Mouse (Mus musculus) kidney, postnatal 0 days (tissue): ENCODE data around the gene Ubald1. TPM values are rescaled to one million over a fixed set of nuclear protein-coding genes. Genes with fewer than 3 reads are reported as not detected.
A peak's percentile ranks its signal among the peaks of the same experiment; 100 is the strongest.

Experiments
- ATAC-seq: fragments of 200-750 bp; cut with Nextera tagmentation; replicated peaks from 2 replicates; pipeline ENCODE4 v1.8.0; 2017; ENCODE audit warnings: low read depth, moderate number of reproducible peaks, moderate TSS enrichment, moderate library complexity; ENCODE audit not compliant: low FRiP score
- DNase-seq: peaks from one replicate; pipeline ENCODE4 v3.0.0-alpha.2; 2016; ENCODE audit warnings: low spot score
- H3K27ac ChIP-seq: fragments of 300-500 bp; sonication (generic); 2 replicates; pipeline ENCODE4 v1.5.1; 2014; ENCODE audit warnings: mild to moderate bottlenecking
- H3K27me3 ChIP-seq: fragments of 300-500 bp; sonication (generic); 2 replicates; pipeline ENCODE4 v1.6.1; 2014; ENCODE audit warnings: low read length, mixed read lengths; ENCODE audit not compliant: insufficient read depth
- H3K36me3 ChIP-seq: fragments of 300-500 bp; sonication (generic); 2 replicates; pipeline ENCODE4 v1.6.1; 2014; ENCODE audit warnings: low read length, mixed read lengths; ENCODE audit not compliant: insufficient read depth
- H3K4me1 ChIP-seq: fragments of 300-500 bp; sonication (generic); replicated peaks from 2 replicates; pipeline ENCODE4 v1.6.1; 2014; ENCODE audit warnings: antibody characterized with exemption, low read length, mixed read lengths; ENCODE audit not compliant: insufficient read depth
- H3K4me2 ChIP-seq: fragments of 300-500 bp; sonication (generic); 2 replicates; pipeline ENCODE4 v1.6.1; 2014; ENCODE audit warnings: mild to moderate bottlenecking, low read length, moderate library complexity, mixed read lengths
- H3K4me3 ChIP-seq: fragments of 300-500 bp; sonication (generic); replicated peaks from 2 replicates; pipeline ENCODE4 v1.5.1; 2014; ENCODE audit warnings: low read depth, low read length
- H3K9ac ChIP-seq: fragments of 300-500 bp; sonication (generic); 2 replicates; pipeline ENCODE4 v1.6.1; 2014; ENCODE audit warnings: low read depth, low read length
- H3K9me3 ChIP-seq: fragments of 300-500 bp; sonication (generic); replicated peaks from 2 replicates; pipeline ENCODE4 v1.6.1; 2016; ENCODE audit warnings: low read length, inconsistent platforms, mixed read lengths
- CTCF ChIP-seq: IDR thresholded peaks from 2 replicates; pipeline ENCODE4 v1.5.1; 2016; ENCODE audit warnings: antibody characterized with exemption, low read depth, mild to moderate bottlenecking, moderate library complexity
- WGBS: fragments of 180-500 bp; shearing (Covaris S2); extraction: QIAGEN DNeasy Blood & Tissue Kit; methylation state at CpG from one replicate; pipeline ENCODE4 v1.1.7; 2014; 5-methylcytosine and 5-hydroxymethylcytosine counted together
- polyA plus RNA-seq: library from polyadenylated mRNA; unstranded; fragments of >200 nt; fragmentation: Nextera tagmentation; extraction: Ambion mirVana; gene quantifications from 2 replicates; pipeline ENCODE4 v1.2.1, GENCODE M21; 2015

Gene Ubald1
- polyA plus RNA-seq, 1 experiment from 2014 or later: 41.5 TPM

GRCm38 (mm10) chr16:4878192-4878885 lies 1.8 kb downstream of the Ubald1 start:
- peaks cover 23% of the 10 kb centered on the region for H3K4me1 ChIP-seq
- peak overlapping the region; percentile 94 for H3K9ac ChIP-seq
- peak overlapping the region; percentile 89 for H3K4me3 ChIP-seq
- ATAC-seq (no peak; the same call in 1 of the 2 replicates), DNase-seq (no peak)
- peak overlapping the region; percentile 100 for H3K27ac ChIP-seq
- WGBS: 11% methylated on average over 5 of the region's 5 CpGs
- peaks cover 23% of the 10 kb centered on the region; the same call in 1 of the 2 replicates for H3K36me3 ChIP-seq
- no peak for TF ChIP-seq CTCF
- peak overlapping the region; percentile 89 for H3K4me2 ChIP-seq
- no peaks in the 10 kb centered on the region for H3K9me3 ChIP-seq
- H3K27me3 ChIP-seq: no peaks in the 10 kb centered on the region

- Histone ChIP-seq H3K27ac (peak overlapping the region; percentile 100; the same call in 1 of the 2 replicates), H3K9me3 (no peaks in the 10 kb centered on the region), H3K27me3 (no peaks in the 10 kb centered on the region), H3K36me3 (peaks cover 24% of the 10 kb centered on the region; the same call in 1 of the 2 replicates), H3K4me3 (peak overlapping the region; percentile 89), H3K9ac (peak overlapping the region; percentile 94; the same call in 1 of the 2 replicates), H3K4me1 (peaks cover 23% of the 10 kb centered on the region), H3K4me2 (peak overlapping the region; percentile 89)
- 58% methylated on average over 3 of the region's 3 CpGs for WGBS
- ATAC-seq (no peak), DNase-seq (no peak)
- TF ChIP-seq CTCF: no peak
Measured at GRCm38 (mm10) chr16:4877701-4878100, 2.4 kb downstream of the Ubald1 start.

- no peak for TF ChIP-seq CTCF
- Histone ChIP-seq H3K4me2 (peak overlapping the region; percentile 89; the same call in 1 of the 2 replicates), H3K27ac (peak overlapping the region; percentile 100; the same call in 1 of the 2 replicates), H3K4me1 (peaks cover 23% of the 10 kb centered on the region), H3K9ac (no peak overlapping the region), H3K36me3 (peaks cover 24% of the 10 kb centered on the region; the same call in 1 of the 2 replicates), H3K9me3 (no peaks in the 10 kb centered on the region), H3K27me3 (no peaks in the 10 kb centered on the region), H3K4me3 (no peak overlapping the region)
- no peak for ATAC-seq
- no peak for DNase-seq
- WGBS: 86% methylated on average over 4 of the region's 4 CpGs
Measured at GRCm38 (mm10) chr16:4877195-4877594, 2.9 kb downstream of the Ubald1 start.

- no peak overlapping the region for H3K9ac ChIP-seq
- ATAC-seq: no peak
- no peaks in the 10 kb centered on the region for H3K27me3 ChIP-seq
- H3K4me3 ChIP-seq: no peak overlapping the region
- DNase-seq: no peak
- H3K4me1 ChIP-seq: peaks cover 17% of the 10 kb centered on the region
- peaks cover 24% of the 10 kb centered on the region; the same call in 1 of the 2 replicates for H3K36me3 ChIP-seq
- H3K27ac ChIP-seq: peak overlapping the region; percentile 31; the same call in 1 of the 2 replicates
- no peak for TF ChIP-seq CTCF
- no peak overlapping the region for H3K4me2 ChIP-seq
- WGBS: 70% methylated on average over 8 of the region's 8 CpGs
- H3K9me3 ChIP-seq: no peaks in the 10 kb centered on the region
Measured at GRCm38 (mm10) chr16:4876033-4876680, 4.0 kb downstream of the Ubald1 start.

GRCm38 (mm10) chr16:4875198-4876032 lies 4.7 kb downstream of the Ubald1 start:
- no peaks in the 10 kb centered on the region for H3K9me3 ChIP-seq
- H3K4me2 ChIP-seq: no peak overlapping the region
- no peak for ATAC-seq
- no peak overlapping the region for H3K9ac ChIP-seq
- H3K4me1 ChIP-seq: peaks cover 17% of the 10 kb centered on the region
- no peak overlapping the region for H3K27ac ChIP-seq
- WGBS: 80% methylated on average over 23 of the region's 23 CpGs
- TF ChIP-seq CTCF: no peak
- H3K4me3 ChIP-seq: no peak overlapping the region
- H3K36me3 ChIP-seq: peaks cover 24% of the 10 kb centered on the region; the same call in 1 of the 2 replicates
- DNase-seq: no peak
- no peaks in the 10 kb centered on the region for H3K27me3 ChIP-seq

GRCm38 (mm10) chr16:4871926-4872325 lies 8.2 kb downstream of the Ubald1 start:
- Histone ChIP-seq H3K9me3 (no peaks in the 10 kb centered on the region), H3K27ac (no peak overlapping the region), H3K4me1 (peaks cover 5% of the 10 kb centered on the region; the same call in 1 of the 2 replicates), H3K9ac (no peak overlapping the region), H3K4me3 (no peak overlapping the region), H3K36me3 (peaks cover 26% of the 10 kb centered on the region; the same call in 1 of the 2 replicates), H3K27me3 (no peaks in the 10 kb centered on the region), H3K4me2 (no peak overlapping the region)
- TF ChIP-seq CTCF: no peak
- DNase-seq (no peak), ATAC-seq (no peak)
- WGBS: 77% methylated on average over 2 of the region's 2 CpGs
